In genomic region chrX:7610035-7610434, GRCm38 (mm10) we compare ENCODE assay signal across 8 mouse cellular contexts. TPM values are rescaled to one million over a fixed set of nuclear protein-coding genes. Genes with fewer than 3 reads are reported as not detected.
DNase-seq lines count a peak whose midpoint lies in the region; ATAC-seq and TF ChIP-seq lines count a peak whose summit lies in the region.

No protein-coding gene starts in this region.

- no peaks in the 10 kb centered on the region for H3K9me3 ChIP-seq in hindbrain, embryonic 13.5 days
- H3K9me3 ChIP-seq in midbrain, postnatal 0 days (ENCODE audit: low read length): no peaks in the 10 kb centered on the region

- H3K4me3 ChIP-seq in left cerebral cortex, adult 2 months: peak overlapping the region; percentile 43
- H3K4me3 ChIP-seq in hindbrain, embryonic 13.5 days: peak overlapping the region; percentile 42
- peak overlapping the region; percentile 38 for H3K4me3 ChIP-seq in midbrain, postnatal 0 days (ENCODE audit: low read depth, low read length)

- H3K4me2 ChIP-seq in hindbrain, embryonic 13.5 days: peak overlapping the region; percentile 65
- H3K4me2 ChIP-seq in midbrain, postnatal 0 days (ENCODE audit: low read depth, low read length, poor library complexity, severe bottlenecking): peak overlapping the region; percentile 62

- no peak for TF ChIP-seq CTCF in left cerebral cortex, adult 2 months (IDR thresholded peaks at IDR 0.05)
- TF ChIP-seq CTCF in midbrain, postnatal 0 days (IDR thresholded peaks at IDR 0.05): no peak

- intact Hi-C loops in left cerebral cortex, adult 2 months (cut with DNase I): no loop called here
- intact Hi-C loops in left cerebral cortex, postnatal 14 days (cut with DNase I): no loop called here

- no peaks in the 10 kb centered on the region for H3K36me3 ChIP-seq in hindbrain, embryonic 13.5 days
- H3K36me3 ChIP-seq in midbrain, postnatal 0 days (ENCODE audit: insufficient read depth, low read length): no peaks in the 10 kb centered on the region

- peaks cover 4% of the 10 kb centered on the region; the same call in 1 of the 2 replicates for H3K27me3 ChIP-seq in hindbrain, embryonic 13.5 days
- no peaks in the 10 kb centered on the region for H3K27me3 ChIP-seq in midbrain, postnatal 0 days (ENCODE audit: insufficient read depth, low read length)

- ATAC-seq in hindbrain, embryonic 13.5 days (ENCODE audit: low FRiP score): peak; percentile 15; the same call in 1 of the 2 replicates
- ATAC-seq in midbrain, postnatal 0 days (ENCODE audit: low FRiP score): peak; percentile 57

- 21% methylated on average over 21 of the region's 21 CpGs for WGBS in hindbrain, embryonic 13.5 days
- WGBS in midbrain, postnatal 0 days: 35% methylated on average over 21 of the region's 21 CpGs

- H3K27ac ChIP-seq in left cerebral cortex, adult 2 months: peak overlapping the region; percentile 83
- H3K27ac ChIP-seq in hindbrain, embryonic 13.5 days: peak overlapping the region; percentile 44; the same call in 1 of the 2 replicates
- H3K27ac ChIP-seq in midbrain, postnatal 0 days (ENCODE audit: low read depth, low read length): peak overlapping the region; percentile 73

- H3K9ac ChIP-seq in hindbrain, embryonic 13.5 days: peak overlapping the region; percentile 65
- H3K9ac ChIP-seq in midbrain, postnatal 0 days (replicated peaks; ENCODE audit: low read length, poor library complexity, severe bottlenecking): peak overlapping the region; percentile 60; the same call in 1 of the 2 replicates

- no peaks in the 10 kb centered on the region for H3K4me1 ChIP-seq in hindbrain, embryonic 13.5 days (replicated peaks)
- no peaks in the 10 kb centered on the region for H3K4me1 ChIP-seq in midbrain, postnatal 0 days (ENCODE audit: insufficient read depth, low read length)

- no peak for DNase-seq in left cerebral cortex, adult 2 months (ENCODE audit: extremely low spot score in 1 of 2, low spot score in 2 of 2)
- DNase-seq in left cerebral cortex, postnatal 14 days (ENCODE audit: low spot score in 2 of 2): no peak
- DNase-seq in cerebellum, postnatal 25 days: peak; percentile 34 to 51
- peak; percentile 10 for DNase-seq in midbrain, postnatal 0 days (ENCODE audit: low spot score)
- no peak for DNase-seq in testis, postnatal 10 days (ENCODE audit: low spot score)
- no peak for DNase-seq in thymus, postnatal 0 days (ENCODE audit: low spot score)
- DNase-seq in kidney, adult 9 months: no peak

RNA-seq across cellular contexts. Expression of gene Cacna1f, which starts 3.2 kb away (rescaled TPM):
- total RNA-seq in left cerebral cortex, adult 2 months (2021): under 1 TPM; 0.19 to 0.27 TPM
- under 1 TPM in 1 of 2 experiments, not detected in 1; 0.19 TPM for total RNA-seq in left cerebral cortex, postnatal 14 days (2021)
- polyA plus RNA-seq in hindbrain, embryonic 13.5 days (2015; fragmentation: Nextera tagmentation; extraction: Ambion mirVana): 0.13 TPM in 1 of 2 replicates, not detected in the other
- 0.05 and 1.0 TPM in 2 replicates for total RNA-seq in midbrain, postnatal 0 days (2014; rRNA removed)
- 0.16 and 0.20 TPM in 2 replicates for polyA plus RNA-seq in midbrain, postnatal 0 days (2015; fragmentation: Nextera tagmentation; extraction: Ambion mirVana)
- polyA plus RNA-seq in thymus, postnatal 0 days (2015; fragmentation: Nextera tagmentation; extraction: Ambion mirVana): 0.04 and 0.07 TPM in 2 replicates

RNA-seq across cellular contexts. Expression of gene Ccdc22, which starts 4.7 kb away (rescaled TPM):
- 10 to 100 TPM; 30.1 to 31.5 TPM for total RNA-seq in left cerebral cortex, adult 2 months (2021)
- 10 to 100 TPM; 26.2 to 26.3 TPM for total RNA-seq in left cerebral cortex, postnatal 14 days (2021)
- polyA plus RNA-seq in hindbrain, embryonic 13.5 days (2015; fragmentation: Nextera tagmentation; extraction: Ambion mirVana): 29.6 and 32.0 TPM in 2 replicates
- 29.6 and 32.3 TPM in 2 replicates for total RNA-seq in midbrain, postnatal 0 days (2014; rRNA removed)
- polyA plus RNA-seq in midbrain, postnatal 0 days (2015; fragmentation: Nextera tagmentation; extraction: Ambion mirVana): 19.9 and 20.0 TPM in 2 replicates
- polyA plus RNA-seq in thymus, postnatal 0 days (2015; fragmentation: Nextera tagmentation; extraction: Ambion mirVana): 33.1 and 36.0 TPM in 2 replicates

RNA-seq across cellular contexts. Expression of gene Syp, which starts 28.2 kb away (rescaled TPM):
- 1,000 to 10,000 TPM; 1,746 to 1,868 TPM for total RNA-seq in left cerebral cortex, adult 2 months (2021)
- total RNA-seq in left cerebral cortex, postnatal 14 days (2021): 1,000 to 10,000 TPM; 2,344 to 2,346 TPM
- 108 and 115 TPM in 2 replicates for polyA plus RNA-seq in hindbrain, embryonic 13.5 days (2015; fragmentation: Nextera tagmentation; extraction: Ambion mirVana)
- 431 and 492 TPM in 2 replicates for total RNA-seq in midbrain, postnatal 0 days (2014; rRNA removed)
- 329 and 360 TPM in 2 replicates for polyA plus RNA-seq in midbrain, postnatal 0 days (2015; fragmentation: Nextera tagmentation; extraction: Ambion mirVana)
- 0.40 and 0.55 TPM in 2 replicates for polyA plus RNA-seq in thymus, postnatal 0 days (2015; fragmentation: Nextera tagmentation; extraction: Ambion mirVana)

RNA-seq across cellular contexts. Expression of gene Ppp1r3f, which starts 36.0 kb away (rescaled TPM):
- 10 to 100 TPM; 21.9 to 26.8 TPM for total RNA-seq in left cerebral cortex, adult 2 months (2021)
- 10 to 100 TPM; 16.4 to 16.7 TPM for total RNA-seq in left cerebral cortex, postnatal 14 days (2021)
- polyA plus RNA-seq in hindbrain, embryonic 13.5 days (2015; fragmentation: Nextera tagmentation; extraction: Ambion mirVana): 4.4 and 5.2 TPM in 2 replicates
- 19.4 and 27.3 TPM in 2 replicates for total RNA-seq in midbrain, postnatal 0 days (2014; rRNA removed)
- 8.4 and 9.4 TPM in 2 replicates for polyA plus RNA-seq in midbrain, postnatal 0 days (2015; fragmentation: Nextera tagmentation; extraction: Ambion mirVana)
- 0.73 TPM in 2 replicates for polyA plus RNA-seq in thymus, postnatal 0 days (2015; fragmentation: Nextera tagmentation; extraction: Ambion mirVana)

RNA-seq across cellular contexts. Expression of gene Foxp3, which starts 36.6 kb away (rescaled TPM):
- total RNA-seq in left cerebral cortex, adult 2 months (2021): not detected
- total RNA-seq in left cerebral cortex, postnatal 14 days (2021): not detected
- polyA plus RNA-seq in hindbrain, embryonic 13.5 days (2015; fragmentation: Nextera tagmentation; extraction: Ambion mirVana): 0.21 TPM in 1 of 2 replicates, not detected in the other
- 0.16 TPM in 1 of 2 replicates, not detected in the other for total RNA-seq in midbrain, postnatal 0 days (2014; rRNA removed)
- 0.30 TPM in 1 of 2 replicates, not detected in the other for polyA plus RNA-seq in midbrain, postnatal 0 days (2015; fragmentation: Nextera tagmentation; extraction: Ambion mirVana)
- 0.10 and 0.44 TPM in 2 replicates for polyA plus RNA-seq in thymus, postnatal 0 days (2015; fragmentation: Nextera tagmentation; extraction: Ambion mirVana)

Comparison
In these comparisons a context has a peak if more than half of its experiments do, and no peak if none do; other contexts are left out.
1. DNase-seq: peak in cerebellum, postnatal 25 days (2 of 2) and midbrain, postnatal 0 days (single experiment); none in left cerebral cortex, adult 2 months (0 of 2), left cerebral cortex, postnatal 14 days (0 of 2), testis, postnatal 10 days (single experiment), thymus, postnatal 0 days (single experiment) and kidney, adult 9 months (single experiment).
2. Peak in every context shown above with its lines, with median percentiles within 50 percentile points of each other: H3K27ac ChIP-seq and H3K4me3 ChIP-seq.